Mouse (Mus musculus) c-Kit-positive CD71-negative TER-119-negative erythroid progenitor cells, embryonic 14.5 days (primary cell): ENCODE measurements at regions not wholly inside any gene's neighbourhood (a gene's known extent, or its start where the extent isn't known, plus 50 kb on each side); places are given as distances from the start of the nearest gene placed in this dataset.

Source experiments
- DNase-seq: peaks from one replicate; pipeline ENCODE4 v3.0.0-alpha.2; 2013; ENCODE audit warnings: low read depth

DNA sequence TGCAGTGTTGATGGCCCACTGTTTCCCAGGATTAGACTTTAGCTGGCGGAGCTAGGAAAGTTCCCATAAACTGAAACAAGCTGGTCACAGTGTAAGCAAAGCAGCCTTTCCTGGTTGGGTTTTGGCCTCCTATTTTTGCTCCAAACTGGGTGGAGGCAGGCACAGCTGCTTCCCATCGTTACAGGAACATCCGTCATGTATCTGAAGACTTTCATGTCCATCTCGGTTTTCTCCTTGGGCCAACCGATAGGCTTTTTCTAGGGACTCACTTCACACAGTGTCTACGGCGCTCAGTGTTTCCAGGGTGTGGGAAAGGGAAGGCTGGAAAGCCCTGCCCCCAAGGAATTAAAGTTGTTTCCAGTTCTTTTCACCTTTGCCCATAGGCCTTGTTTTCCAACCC is 158.6 kb downstream of the Ndfip2 start:
- DNase-seq = no peak

DNA sequence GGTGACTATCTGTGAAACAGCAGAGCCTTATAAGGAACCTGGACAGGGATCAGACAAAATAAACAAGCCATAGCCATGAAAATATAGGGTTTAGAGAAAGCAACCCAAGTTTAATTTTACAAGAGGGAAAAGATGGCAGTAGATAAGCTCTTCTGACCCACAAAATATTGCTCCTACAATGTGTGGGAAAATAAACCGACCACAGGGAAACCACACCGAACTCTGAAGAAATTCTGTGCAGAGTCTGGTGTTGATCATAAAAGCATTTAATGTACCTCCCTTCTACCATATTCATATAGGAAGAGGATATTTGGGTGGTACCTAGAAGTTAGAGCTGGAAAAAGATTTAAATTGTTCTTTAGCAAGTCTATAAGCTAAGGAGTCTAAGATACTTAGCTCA is 146.3 kb downstream of the Ndfip2 start:
- DNase-seq = no peak

DNA sequence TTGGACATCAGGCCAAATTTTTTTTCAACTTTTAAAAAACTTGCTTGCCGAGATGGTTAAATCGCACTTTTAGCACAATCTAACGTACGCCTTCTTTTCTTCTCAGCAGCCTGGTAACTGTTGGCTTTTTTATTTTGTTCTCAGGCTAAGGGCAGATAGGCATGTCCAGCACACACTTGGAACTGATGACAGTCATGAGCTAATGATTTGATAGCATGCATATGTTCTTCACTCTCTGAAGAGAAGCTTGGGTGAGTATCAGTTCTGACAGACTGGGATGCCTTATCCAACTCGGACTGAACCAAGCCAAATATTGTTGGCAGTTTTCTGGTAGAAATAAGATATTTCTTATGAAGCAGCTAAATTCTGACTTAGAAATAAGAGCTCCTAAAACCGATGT is 145.9 kb downstream of the Ndfip2 start:
- no peak for DNase-seq

DNA sequence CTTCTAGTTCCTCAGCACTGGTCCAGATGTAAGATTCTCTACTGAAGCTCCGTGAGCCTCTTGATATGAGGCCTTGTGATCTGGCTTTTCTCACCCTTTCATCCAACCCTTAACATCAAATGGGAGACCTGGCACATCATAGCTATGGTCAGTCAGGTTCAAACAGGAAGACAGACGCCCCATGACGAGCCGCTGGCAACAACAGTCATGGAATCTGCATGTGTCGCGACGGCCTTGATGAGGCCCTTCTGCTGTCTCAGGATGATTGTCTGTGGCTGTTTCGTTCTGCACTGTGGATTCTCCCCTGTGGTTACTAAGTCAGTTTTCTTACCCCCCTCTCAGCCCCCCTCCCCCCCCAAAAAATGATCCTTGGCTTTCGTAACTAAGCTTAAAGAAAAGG is 144.9 kb downstream of the Ndfip2 start:
- no peak for DNase-seq

DNA sequence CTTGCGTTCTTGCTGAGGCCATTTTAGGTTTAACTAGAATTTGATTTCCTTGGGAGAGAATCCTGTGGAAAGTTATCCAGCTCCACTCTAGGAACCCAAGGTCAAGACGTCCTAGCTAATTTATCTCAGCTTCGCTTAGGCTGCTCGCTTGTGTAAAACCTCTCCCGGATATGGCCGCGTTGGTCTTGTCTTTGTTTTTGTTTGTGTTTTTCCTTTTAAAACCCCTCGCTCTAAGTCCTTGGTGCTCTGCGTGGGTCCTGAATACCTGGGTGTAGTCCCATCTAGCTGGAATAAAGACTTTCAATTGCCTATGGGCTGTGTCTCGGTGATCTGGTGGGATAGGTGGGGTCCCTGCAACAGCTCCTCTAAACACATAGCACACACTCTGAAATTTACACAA is 144.2 kb downstream of the Ndfip2 start:
- DNase-seq = no peak

DNA sequence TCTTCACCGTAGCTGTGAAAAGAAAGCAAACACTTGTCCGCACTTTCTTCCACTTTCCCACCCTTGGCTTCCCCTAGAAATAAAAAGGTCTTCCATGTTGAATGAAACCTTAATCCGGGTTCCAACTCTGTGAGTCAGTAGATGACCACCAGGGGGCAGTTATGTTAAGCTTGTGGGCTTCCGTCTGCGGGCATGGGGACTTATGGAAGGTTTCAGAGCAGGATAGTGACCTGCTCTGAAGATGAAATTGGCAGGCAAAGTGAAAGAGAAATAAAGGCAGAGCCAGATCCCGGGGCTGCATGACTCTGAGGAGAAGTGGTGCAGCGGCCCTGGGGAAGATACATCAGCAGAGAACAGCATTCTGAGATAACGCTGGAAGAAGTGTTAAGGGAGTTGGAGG is 139.1 kb downstream of the Ndfip2 start:
- DNase-seq = peak; percentile 57

DNA sequence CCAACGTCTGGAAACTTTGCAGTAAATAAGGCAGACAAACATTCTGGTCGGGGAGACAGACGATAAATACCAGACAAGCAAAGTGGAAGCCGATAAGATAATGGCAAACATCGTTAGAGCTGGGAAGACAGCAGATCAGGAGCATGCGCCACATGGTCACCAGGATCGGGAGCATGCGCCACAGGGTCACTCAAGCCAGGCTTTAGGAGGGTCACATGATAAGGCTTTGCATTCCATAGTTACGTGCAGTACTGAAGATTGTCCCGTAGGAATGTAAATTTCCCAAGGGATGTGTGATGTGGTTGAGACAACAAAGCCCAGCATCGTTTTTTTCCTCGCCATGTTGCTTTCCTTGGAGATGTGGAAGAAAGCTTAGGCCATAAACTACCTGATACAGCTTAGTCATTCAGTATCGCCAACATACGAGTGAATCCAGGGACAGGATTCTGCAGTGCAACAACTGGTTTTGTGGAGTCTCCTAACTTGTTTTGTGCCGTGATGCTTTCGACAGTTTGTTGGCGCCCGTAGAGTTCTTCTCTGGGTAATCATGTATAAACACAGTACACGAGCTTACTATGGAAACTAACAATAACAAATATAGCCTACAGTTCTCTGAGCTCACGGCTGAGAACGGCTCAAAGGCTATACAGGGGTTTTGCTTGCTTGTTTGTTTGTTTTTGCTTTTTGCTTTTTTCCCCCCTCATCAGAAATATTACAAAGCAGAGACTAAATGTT is 133.9 kb downstream of the Ndfip2 start:
- no peak for DNase-seq

DNA sequence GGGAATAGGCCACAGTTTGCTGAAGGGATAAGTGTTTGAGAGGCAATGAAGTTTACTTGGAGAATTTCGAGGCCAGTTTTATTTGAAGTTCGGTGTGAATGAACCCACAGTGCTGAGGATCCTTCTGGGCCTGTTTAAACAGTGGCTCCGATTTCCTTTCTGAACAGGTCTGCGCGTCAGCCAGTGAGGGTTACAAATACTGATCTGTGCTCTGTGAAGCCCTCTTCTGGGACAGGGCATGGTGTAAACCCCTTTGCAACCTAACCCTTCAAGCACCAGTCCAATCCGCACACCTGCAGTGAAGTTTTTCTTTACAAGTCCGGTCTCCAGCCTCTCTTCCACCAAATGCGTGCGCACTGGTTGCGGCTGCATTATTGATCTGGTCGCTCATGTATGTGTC is 133.1 kb downstream of the Ndfip2 start:
- no peak for DNase-seq

DNA sequence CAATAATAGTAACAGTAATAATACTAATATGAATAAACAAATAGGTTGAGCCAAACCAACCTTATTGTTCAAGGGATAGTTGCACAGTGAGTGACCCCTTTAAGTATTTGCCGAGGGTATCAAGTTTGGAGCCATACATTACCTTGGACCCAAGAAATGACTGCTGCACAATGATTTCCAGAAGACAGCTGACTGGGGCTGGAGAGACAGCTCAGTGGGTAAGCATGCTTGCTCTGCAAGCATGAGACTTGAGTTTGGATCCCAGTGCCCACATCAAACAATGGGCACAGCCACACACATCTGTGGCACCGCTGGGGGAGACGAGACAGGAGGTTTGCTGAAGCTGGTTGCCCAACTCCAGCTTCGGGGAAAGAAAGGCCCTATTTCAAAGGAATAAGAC is 126.7 kb downstream of the Ndfip2 start:
- DNase-seq = no peak

DNA sequence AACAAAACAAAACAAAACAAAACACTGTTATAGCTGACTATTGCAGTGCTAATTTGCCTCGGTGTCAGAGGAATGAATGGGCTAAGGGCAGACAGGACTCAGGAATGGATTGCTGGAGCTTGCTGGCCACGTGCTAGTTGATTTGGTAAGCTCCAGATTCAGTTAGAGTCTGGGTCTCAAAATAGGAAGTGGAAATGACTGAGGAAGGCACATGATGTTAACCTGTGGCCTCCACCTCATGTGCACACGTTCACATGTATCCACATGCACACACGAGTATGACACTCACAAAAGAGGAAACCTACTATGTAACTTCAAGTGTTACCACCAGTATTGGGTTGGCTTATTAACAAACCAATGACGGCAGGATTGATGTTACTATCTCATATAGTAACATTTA is 125.0 kb downstream of the Ndfip2 start:
- DNase-seq = no peak

DNA sequence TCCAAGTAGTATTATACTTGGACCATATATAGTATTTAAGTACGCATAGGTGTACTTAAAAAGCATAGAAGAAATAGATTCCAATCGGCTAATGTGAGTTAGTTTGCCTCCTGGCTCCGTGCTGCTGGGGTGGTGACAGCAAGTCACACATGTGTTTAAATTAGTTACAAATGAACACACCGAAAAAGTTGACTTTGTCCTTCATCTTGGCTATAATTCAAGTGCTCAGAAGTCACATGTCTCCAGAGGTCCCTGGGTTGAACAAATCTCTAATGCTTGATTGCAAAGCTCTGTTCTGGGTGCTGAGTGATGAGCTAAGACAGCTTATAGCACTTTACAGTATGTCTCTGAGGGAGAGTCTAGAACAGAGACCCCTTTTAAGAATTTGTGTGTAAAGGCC is 121.7 kb downstream of the Ndfip2 start:
- DNase-seq = no peak

DNA sequence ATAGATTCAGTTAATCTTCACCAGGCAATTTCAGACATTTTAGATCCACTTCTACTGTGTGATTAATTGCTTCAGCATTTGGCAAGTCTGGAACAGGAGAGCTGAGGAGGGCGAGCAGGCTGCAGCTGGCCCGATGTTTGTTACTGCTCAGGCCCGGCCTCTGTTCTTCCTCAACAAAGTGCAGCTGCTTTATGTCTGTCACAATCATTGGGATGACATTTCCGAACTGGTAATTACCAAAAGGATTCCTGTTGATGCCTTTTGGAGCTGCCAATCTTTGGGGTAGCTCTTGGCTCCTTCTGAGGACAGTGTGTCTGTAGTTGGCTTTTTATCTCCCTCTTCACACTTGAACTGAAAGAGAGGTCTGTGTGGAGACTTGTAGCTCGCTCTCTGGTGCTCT is 119.4 kb downstream of the Ndfip2 start:
- DNase-seq = no peak

DNA sequence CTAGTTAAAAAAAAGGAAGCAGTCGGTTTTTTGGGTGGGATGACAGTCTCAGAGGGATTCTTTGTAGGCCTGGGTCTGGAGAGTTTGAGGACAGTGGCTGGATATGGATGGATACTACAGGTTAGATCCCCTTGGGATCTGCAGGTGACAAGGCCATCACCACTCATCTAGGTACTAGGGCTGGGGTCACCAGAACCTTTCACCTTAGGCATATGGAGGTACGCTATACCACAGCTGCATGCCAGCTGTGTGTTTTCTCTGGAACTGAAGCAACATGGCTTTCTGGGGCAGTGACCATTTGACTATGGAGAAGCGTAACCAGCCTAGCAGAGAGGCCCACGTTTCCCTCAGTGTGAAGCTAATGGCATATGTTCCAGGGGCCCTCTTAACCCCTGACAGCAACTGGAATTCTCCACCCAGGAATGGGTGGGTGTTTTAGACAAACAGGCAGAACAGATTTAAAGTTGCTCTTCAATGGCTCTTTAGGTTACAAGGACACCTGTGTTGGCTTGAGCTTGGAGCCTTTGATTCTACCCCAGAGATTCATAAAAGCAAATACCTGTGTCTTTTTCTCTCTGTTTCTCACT is 118.8 kb downstream of the Ndfip2 start:
- no peak for DNase-seq

DNA sequence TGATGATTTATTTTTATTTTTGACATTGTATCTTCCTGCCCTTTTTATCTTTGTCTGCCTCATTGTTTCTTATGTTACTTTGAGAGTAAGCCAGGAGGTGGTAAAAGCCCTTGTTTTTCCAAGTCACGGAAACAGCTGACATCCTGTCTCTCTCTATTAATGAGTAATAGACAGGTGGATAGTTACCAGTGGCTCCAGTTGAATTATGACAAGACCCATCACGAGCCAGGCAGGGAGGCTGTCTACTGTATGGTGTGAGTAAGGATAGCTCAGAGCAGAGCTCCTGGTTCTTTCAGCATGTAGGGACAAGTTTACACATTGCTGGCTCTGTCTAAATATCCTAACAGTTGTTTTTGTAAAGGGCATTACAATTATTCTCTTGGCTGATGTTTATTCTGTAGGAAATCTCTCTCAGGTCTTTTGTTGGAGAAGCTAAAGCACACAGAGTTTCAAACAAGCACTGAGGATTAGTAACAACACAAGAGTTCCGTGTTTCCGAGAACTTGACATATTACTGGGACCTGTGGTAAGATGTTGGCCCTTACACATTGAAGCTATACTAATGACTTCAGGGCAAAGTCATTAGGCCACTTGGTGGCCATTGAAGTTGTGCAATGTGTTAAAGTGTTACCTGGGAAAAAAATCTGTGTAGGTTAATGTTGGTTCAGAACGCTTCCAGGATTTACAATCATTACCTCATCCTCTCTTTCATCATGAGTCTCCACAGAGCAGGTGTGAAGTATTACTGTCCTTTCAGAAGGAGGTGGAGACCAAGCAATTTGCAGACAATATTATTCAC is 111.5 kb downstream of the Ndfip2 start:
- no peak for DNase-seq

DNA sequence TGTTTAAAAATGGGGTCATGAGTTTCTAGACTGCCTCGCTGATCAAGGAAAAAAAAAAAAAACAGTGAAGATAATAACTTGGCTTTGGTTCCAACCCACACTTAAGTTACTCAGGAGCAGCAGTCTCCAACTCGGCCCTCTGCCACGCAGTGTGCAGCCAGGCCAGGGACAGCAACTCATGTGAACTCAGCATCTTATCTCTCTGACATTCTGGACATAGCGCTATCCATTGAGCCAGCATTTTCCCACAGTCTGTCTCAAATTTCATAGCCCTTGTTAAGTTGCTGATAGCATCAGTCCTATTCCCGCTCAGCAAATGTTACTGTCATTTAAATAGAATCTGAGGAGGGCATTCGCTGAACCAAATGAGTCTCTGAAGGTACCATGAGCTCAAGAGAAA is 102.2 kb downstream of the Ndfip2 start:
- no peak for DNase-seq

DNA sequence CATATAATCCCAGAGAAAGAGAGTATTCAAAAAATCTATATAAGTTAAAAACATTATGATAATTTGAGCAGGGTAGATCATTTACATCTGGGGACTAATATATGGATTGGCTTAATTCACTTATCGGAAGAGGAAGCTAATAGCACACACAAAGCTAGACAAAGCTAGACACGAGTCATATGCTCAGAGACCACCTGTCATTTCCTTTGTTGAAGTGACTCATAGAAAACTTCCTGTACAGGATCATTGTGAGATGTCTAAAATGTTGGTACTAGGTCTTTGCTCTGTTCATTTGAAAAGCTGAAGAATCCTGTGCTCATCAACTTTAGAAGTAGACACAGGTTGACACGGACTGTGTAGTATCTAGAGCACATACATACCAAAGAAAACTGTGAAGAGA is 101.5 kb downstream of the Ndfip2 start:
- DNase-seq = no peak
